Mouse (Mus musculus) neural tube, embryonic 12.5 days (tissue): ENCODE results near the gene Pdlim7. TPM values are rescaled to one million over a fixed set of nuclear protein-coding genes. Genes with fewer than 3 reads are reported as not detected.
A peak's percentile ranks its signal among the peaks of the same experiment; 100 is the strongest.

Experiments used
- ATAC-seq: fragments of 200-750 bp; cut with Nextera tagmentation; 2 replicates; pipeline ENCODE4 v1.8.0; 2017; ENCODE audit warnings: low read depth, mild to moderate bottlenecking, moderate TSS enrichment, moderate library complexity; ENCODE audit not compliant: low FRiP score
- H3K27ac ChIP-seq: fragments of 300-500 bp; sonication (generic); 2 replicates; pipeline ENCODE4 v1.5.1; 2016
- H3K27me3 ChIP-seq: fragments of 300-500 bp; sonication (generic); replicated peaks from 2 replicates; pipeline ENCODE4 v1.6.1; 2016; ENCODE audit warnings: mild to moderate bottlenecking
- H3K36me3 ChIP-seq: fragments of 300-500 bp; sonication (generic); 2 replicates; pipeline ENCODE4 v1.6.1; 2016; ENCODE audit warnings: mild to moderate bottlenecking
- H3K4me1 ChIP-seq: fragments of 300-500 bp; sonication (generic); 2 replicates; pipeline ENCODE4 v1.6.1; 2016
- H3K4me2 ChIP-seq: fragments of 300-500 bp; sonication (generic); replicated peaks from 2 replicates; pipeline ENCODE4 v1.6.1; 2016; ENCODE audit warnings: mild to moderate bottlenecking
- H3K4me3 ChIP-seq: fragments of 300-500 bp; sonication (generic); 2 replicates; pipeline ENCODE4 v1.5.1; 2016
- H3K9ac ChIP-seq: fragments of 300-500 bp; sonication (generic); 2 replicates; pipeline ENCODE4 v1.6.1; 2016; ENCODE audit warnings: mild to moderate bottlenecking
- H3K9me3 ChIP-seq: fragments of 300-500 bp; sonication (generic); 2 replicates; pipeline ENCODE4 v1.6.1; 2016; ENCODE audit warnings: mild to moderate bottlenecking
- WGBS: fragments of 180-500 bp; shearing (Covaris S2); methylation state at CpG from one replicate; pipeline ENCODE4 v1.1.7; 2016; 5-methylcytosine and 5-hydroxymethylcytosine counted together
- polyA plus RNA-seq: library from polyadenylated mRNA; unstranded; fragments of >200 nt; fragmentation: Nextera tagmentation; extraction: Ambion mirVana; gene quantifications from 2 replicates; pipeline ENCODE4 v1.2.1, GENCODE M21; 2016

The Pdlim7 gene
- polyA plus RNA-seq, 1 experiment from 2014 or later = 158 TPM

DNA sequence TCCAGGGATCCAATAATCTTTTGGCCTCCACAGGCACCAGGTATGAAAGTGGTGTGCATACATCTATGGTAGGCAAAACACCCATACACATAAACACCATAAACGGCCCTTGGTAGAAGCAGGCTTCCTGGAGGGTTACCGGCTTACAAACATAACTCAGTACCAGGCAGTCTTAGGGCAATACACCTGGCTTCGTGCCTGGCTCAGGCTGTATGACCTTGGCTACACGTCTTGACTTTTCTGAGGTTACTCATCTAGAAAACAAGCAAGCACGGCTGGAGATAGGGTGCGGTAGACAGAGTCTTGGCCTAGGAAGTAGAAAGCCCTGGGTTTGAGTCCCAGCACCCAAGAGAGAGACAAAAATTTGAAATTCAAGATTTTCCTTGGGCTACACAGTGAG, 16.8 kb downstream of the Pdlim7 start:
- WGBS = 88% methylated on average over 6 of the region's 6 CpGs
- H3K27ac ChIP-seq = no peak overlapping the region
- H3K4me3 ChIP-seq = no peak overlapping the region
- H3K4me1 ChIP-seq = peaks cover 23% of the 10 kb centered on the region
- no peak overlapping the region for H3K4me2 ChIP-seq
- no peak overlapping the region for H3K9ac ChIP-seq
- H3K27me3 ChIP-seq = no peaks in the 10 kb centered on the region
- H3K9me3 ChIP-seq = no peaks in the 10 kb centered on the region
- no peak for ATAC-seq
- peaks cover 23% of the 10 kb centered on the region; the same call in 1 of the 2 replicates for H3K36me3 ChIP-seq

DNA sequence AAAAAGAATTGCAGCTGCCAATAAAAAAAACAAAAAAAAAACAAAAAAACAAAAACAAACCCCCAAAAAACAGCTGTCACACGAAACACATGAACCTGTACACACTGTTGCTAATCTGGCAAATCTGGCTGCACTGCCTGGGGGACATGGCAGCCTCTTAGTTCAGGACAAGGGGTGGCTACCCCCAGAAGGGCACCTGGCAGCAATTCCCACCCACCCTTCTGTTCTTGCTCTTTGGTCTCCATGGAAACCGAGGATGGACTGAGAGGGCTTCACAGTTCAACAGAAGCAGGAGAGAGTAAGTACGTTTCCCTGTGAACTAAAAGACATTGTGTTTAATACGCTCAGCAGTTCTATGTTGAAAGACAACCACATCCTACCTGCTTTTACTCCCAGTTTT, 17.8 kb downstream of the Pdlim7 start:
- H3K36me3 ChIP-seq = peaks cover 15% of the 10 kb centered on the region; the same call in 1 of the 2 replicates
- no peak overlapping the region for H3K27ac ChIP-seq
- H3K9ac ChIP-seq = no peak overlapping the region
- no peaks in the 10 kb centered on the region for H3K9me3 ChIP-seq
- H3K4me1 ChIP-seq = peaks cover 23% of the 10 kb centered on the region
- H3K27me3 ChIP-seq = no peaks in the 10 kb centered on the region
- WGBS = 29% methylated on average over 4 of the region's 4 CpGs
- ATAC-seq = no peak
- H3K4me3 ChIP-seq = no peak overlapping the region
- no peak overlapping the region for H3K4me2 ChIP-seq

DNA sequence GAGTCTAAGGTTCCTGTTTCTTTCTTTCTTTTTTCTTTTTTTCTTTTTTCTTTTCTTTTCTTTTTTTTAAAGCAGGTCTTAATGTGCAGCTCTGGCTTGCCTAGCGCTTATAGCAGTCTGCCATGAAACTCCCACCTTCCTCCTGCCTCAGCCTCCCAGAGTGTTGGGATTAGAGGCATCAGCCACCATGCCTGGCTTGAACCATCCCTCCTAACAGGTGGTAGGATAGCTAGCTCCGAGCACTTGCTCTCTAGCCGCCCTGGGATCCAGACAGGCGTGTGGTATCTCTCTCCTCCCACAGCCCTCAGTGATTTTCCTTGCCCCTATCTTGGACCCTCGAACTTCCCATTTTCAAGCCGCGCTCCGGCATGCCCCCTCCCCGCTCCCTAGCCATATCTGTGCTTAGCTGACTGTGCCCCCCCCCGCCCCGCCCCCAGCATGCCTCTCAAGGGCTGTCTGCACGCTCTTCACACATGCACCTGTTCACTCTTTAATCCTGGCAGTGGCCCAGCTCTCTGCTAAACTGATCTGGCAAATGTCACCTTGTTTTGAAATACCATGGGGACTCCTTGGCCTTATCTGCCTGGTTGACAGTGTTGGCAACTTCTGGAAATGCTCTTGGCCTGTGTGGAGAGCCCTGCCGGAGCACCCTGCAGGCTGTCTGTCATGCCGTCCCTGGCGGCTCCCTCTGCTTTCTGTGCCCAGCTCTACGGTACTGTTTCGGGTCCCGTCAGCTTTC, 18.4 kb downstream of the Pdlim7 start:
- Histone ChIP-seq H3K27ac (no peak overlapping the region), H3K9ac (0 out of 2 replicates have a peak overlapping the region, but pooled peaks have one; percentile 17), H3K4me2 (no peak overlapping the region)

DNA sequence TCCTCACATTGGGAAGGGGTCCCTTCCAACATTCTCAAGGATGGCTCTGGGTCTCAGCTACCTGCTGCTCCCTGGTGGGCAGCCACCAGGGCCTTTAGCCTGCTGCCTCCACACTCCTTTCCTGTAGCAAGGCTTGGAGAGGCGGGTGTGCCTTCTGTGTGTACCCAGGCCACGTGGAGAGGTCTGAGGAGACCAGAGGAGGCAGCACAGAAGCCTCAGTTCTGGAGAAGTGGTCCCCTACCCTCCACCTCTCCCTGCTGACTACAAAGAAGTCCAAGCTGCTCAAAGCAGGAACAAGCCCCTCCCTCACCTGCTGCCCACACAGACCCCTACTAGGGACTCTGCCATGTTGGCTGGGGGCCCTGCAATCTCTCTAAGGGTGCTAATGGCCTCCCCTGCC, 19.2 kb downstream of the Pdlim7 start:
- Histone ChIP-seq H3K4me1 (peaks cover 23% of the 10 kb centered on the region), H3K4me2 (no peak overlapping the region), H3K27me3 (no peaks in the 10 kb centered on the region), H3K4me3 (no peak overlapping the region), H3K27ac (no peak overlapping the region), H3K9ac (no peak overlapping the region), H3K9me3 (no peaks in the 10 kb centered on the region), H3K36me3 (peaks cover 13% of the 10 kb centered on the region; the same call in 1 of the 2 replicates)
- 19% methylated on average over 2 of the region's 2 CpGs for WGBS
- no peak for ATAC-seq

More for the DNA sequence above, 18.4 kb downstream of the Pdlim7 start:
- H3K4me3 ChIP-seq = no peak overlapping the region
- H3K36me3 ChIP-seq = peaks cover 13% of the 10 kb centered on the region; the same call in 1 of the 2 replicates
- peaks cover 23% of the 10 kb centered on the region for H3K4me1 ChIP-seq
- ATAC-seq = no peak
- WGBS = 28% methylated on average over 18 of the region's 18 CpGs
- no peaks in the 10 kb centered on the region for H3K9me3 ChIP-seq
- H3K27me3 ChIP-seq = no peaks in the 10 kb centered on the region

DNA sequence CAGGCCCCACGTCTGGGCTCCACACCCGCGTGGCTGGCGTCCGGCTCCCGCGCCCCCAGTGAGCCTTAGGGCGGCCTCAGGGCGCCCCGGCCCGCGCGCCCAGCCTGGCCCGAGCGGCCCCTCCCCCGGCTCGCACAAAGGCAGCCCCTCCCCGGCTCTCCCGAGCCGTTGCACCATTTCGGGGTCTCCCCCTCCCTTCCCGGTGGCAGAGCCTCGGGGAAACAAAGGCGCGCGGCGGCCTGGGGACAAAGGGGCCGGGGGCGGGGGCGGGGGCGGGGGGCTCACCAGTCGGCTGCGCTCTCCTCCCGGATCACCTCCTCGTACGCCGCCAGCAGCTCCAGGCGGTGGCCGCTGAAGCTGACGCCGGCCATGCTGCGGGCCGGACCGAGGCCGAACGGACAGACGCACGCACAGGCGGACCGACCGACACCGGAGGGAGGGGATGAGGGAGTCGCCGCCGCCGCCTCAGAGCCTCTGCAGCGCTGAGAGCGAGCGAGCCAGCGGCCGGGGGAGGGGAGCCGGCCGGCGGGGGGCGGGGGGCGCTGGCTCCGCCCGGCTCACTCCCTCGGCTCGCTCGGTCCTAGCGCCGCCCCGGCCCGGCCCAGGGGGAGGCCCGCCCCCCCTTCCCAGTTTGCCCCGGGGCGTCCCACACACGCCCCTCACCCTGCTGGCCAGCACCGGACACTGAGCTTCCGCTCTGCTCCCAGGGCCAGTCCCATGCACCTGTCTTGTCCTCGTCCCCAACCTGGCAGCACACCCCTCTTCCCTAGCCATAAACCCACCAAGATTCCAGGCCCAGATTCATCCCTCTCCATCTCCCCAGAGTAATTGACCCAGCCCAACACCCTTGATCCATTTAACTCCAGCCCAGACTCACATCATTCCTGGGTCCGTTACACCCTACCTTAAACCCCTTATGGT, 25.6 kb downstream of the Pdlim7 start, which contains the start of gene Dbn1:
Gene Dbn1 (minus strand): TSS at position 534 of the 921 bp plus-strand sequence.
- Histone ChIP-seq H3K4me3 (peak within 1 kb of the TSS; percentile 96), H3K9ac (peak within 1 kb of the TSS; percentile 100), H3K36me3 (peaks cover 9% of the 10 kb centered on the region; the same call in 1 of the 2 replicates), H3K4me1 (peaks cover 49% of the 10 kb centered on the region), H3K9me3 (no peaks in the 10 kb centered on the region), H3K27me3 (no peaks in the 10 kb centered on the region), H3K27ac (peak within 1 kb of the TSS; percentile 96), H3K4me2 (peak within 1 kb of the TSS; percentile 91)
- ATAC-seq = peak; percentile 66
- WGBS = under 1% methylated on average over 59 of the region's 83 CpGs

DNA sequence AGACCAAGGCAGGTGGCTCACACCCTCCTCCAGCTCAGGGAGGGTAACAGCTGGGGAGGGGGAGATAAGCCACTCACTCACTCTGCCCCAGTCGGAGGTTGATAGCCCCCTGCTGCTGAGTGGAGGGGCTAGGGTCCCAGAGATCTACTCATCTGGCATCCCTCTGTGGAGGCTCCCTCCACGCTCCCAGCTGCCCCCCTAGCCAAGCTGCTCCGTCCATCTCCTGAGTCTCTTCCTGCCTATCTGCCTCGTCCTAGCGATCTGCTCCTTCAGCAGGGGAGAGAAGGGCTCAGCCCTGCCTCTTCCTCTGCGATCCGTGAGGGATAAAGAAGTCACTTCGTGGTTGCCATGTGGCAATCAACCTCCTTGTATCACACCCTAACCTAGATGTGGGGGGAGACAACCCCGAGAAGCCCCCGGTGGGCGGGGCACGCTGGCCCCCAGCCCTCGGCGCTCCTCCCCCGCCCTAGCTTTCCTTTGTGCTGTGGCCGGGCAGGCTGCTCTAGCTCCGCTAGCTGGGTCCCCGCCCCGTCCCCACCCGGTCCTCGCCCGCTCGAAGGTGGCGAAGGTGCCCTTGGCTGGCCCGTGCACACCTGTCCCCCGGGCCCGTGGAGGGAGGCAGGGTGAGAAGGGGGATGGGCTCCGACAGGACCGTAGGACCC, 26.4 kb downstream of the Pdlim7 start:
- peak overlapping the region; percentile 100 for H3K9ac ChIP-seq
- no peaks in the 10 kb centered on the region for H3K9me3 ChIP-seq
- peak overlapping the region; percentile 96 for H3K4me3 ChIP-seq
- H3K27me3 ChIP-seq = no peaks in the 10 kb centered on the region
- peaks cover 17% of the 10 kb centered on the region for H3K36me3 ChIP-seq
- peak overlapping the region; percentile 91 for H3K4me2 ChIP-seq
- 1% methylated on average over 28 of the region's 29 CpGs for WGBS
- peak; percentile 48 for ATAC-seq
- peaks cover 57% of the 10 kb centered on the region for H3K4me1 ChIP-seq
- peak overlapping the region; percentile 96 for H3K27ac ChIP-seq

DNA sequence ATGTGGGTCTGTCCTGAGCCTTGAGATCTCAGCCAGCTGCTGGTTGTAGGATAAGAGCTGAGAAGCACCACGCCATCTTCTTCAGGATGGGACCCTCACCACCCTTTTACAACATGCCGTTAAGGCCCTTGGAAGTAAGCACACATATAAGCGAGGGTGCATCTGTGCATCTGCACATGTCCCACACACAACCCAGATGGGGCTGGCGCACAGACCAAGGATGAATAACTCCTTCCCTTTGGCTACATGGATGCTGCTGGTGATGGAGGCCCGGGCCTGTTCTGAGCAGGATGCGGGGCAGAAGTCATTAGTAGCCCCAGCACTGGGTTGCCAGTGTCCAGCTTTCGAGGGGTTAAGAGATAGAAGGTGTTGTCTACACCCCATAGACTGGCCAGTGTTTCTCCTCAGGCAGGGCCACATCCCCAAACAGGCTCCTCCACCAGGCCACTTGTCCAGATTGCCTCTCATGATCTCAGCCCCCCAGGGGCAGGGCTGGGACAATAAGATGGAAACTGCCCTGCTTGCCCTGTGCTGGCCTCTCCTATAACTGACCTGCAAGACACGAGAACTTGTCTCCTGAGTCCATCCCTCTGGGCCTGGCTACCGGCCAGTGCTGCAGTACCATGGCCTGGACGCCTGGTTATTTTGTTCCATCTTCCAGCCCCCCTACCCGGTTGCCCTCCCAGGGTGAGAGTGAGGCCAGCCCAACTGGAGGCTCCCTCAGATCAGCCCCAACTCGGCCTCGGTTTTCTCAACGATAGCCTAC, 27.3 kb downstream of the Pdlim7 start:
- Histone ChIP-seq H3K27me3 (no peaks in the 10 kb centered on the region), H3K4me3 (peak overlapping the region; percentile 96), H3K36me3 (peaks cover 25% of the 10 kb centered on the region), H3K9ac (peak overlapping the region; percentile 100), H3K9me3 (no peaks in the 10 kb centered on the region), H3K4me1 (peaks cover 58% of the 10 kb centered on the region), H3K4me2 (peak overlapping the region; percentile 91), H3K27ac (peak overlapping the region; percentile 50; the same call in 1 of the 2 replicates)
- no peak for ATAC-seq
- WGBS = 25% methylated on average over 14 of the region's 14 CpGs

DNA sequence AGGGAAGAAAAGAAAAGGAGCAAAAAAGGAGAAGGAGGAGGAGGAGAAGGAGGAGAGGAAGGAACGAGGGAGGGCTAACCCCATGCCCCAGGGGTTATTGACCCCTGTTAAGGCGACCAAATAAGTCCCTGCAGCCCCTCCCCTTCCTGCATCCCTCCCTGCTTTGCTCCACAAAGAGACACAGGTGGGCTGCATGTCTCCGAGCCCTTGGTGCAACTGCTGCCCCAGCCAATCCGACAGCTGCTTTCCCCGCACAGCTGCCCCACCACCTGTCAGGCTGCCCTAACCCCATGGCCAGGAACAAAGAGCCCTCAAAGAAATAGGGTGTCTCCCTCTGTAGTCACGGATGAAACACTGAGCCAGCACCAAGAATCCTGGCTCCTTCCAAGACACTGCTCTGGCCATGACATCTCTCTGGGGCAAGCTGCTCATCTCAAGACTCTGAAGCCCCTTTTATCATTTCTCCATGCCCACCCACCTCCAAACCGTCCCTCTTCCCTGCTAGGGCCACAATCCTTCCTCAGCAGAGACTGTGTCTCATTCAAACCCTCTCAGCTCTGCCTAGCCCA, 28.9 kb downstream of the Pdlim7 start:
- Histone ChIP-seq H3K27ac (peak overlapping the region; percentile 8; the same call in 1 of the 2 replicates), H3K27me3 (no peaks in the 10 kb centered on the region), H3K4me3 (peak overlapping the region; percentile 96), H3K9ac (peak overlapping the region; percentile 100), H3K4me1 (peaks cover 58% of the 10 kb centered on the region), H3K4me2 (peak overlapping the region; percentile 91), H3K36me3 (peaks cover 41% of the 10 kb centered on the region), H3K9me3 (no peaks in the 10 kb centered on the region)
- WGBS = 15% methylated on average over 7 of the region's 7 CpGs
- no peak for ATAC-seq

DNA sequence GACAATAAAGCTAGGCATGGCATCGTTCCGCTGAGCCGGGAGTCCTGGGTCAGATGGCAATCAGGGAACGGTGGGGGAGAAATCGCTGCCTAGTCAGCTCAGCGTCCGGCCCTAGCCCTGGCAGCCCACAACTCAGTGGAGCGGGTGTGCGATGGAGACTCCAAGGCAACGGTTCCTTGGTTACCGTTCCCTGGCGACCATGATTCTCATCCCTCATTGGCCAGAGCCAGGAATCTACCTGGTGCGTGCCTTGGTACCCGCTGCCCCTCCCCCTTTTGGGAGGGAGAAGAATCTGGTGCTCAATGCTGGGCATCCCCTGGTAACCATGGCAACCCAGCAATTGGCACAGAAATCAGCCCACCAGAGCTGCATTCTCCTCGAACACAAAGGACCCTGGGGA, 29.9 kb downstream of the Pdlim7 start:
- peak overlapping the region; percentile 100; the same call in 1 of the 2 replicates for H3K9ac ChIP-seq
- WGBS = 20% methylated on average over 15 of the region's 15 CpGs

DNA sequence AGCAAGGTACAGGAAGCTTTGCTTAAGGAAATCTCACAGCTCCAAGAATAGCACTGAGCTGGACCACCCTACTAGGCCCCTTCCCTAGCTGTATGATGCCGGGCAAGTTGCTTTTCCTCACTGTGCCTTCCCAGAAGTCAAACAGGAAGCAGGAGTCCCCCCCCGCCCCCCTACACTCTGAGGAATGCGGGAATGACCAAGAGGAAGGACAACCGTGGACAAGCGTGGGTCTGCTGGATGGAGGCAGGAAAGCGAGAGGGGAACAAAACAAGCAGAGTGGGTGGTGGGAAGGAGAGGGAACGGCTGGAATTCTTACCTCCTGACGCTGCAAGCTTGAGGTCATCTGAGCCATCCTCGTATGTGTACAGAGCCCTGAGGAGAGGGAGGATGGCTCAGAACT, 30.4 kb downstream of the Pdlim7 start:
- ATAC-seq = no peak
- Histone ChIP-seq H3K36me3 (peaks cover 54% of the 10 kb centered on the region), H3K4me3 (peak overlapping the region; percentile 96), H3K27ac (no peak overlapping the region; the same call in 1 of the 2 replicates), H3K9ac (peak overlapping the region; percentile 42; the same call in 1 of the 2 replicates), H3K9me3 (no peaks in the 10 kb centered on the region), H3K4me2 (peak overlapping the region; percentile 91), H3K27me3 (no peaks in the 10 kb centered on the region), H3K4me1 (peaks cover 50% of the 10 kb centered on the region)
- WGBS = 46% methylated on average over 9 of the region's 9 CpGs

More for the DNA sequence above, 29.9 kb downstream of the Pdlim7 start:
- ATAC-seq = peak; percentile 70
- peak overlapping the region; percentile 96 for H3K4me3 ChIP-seq
- H3K36me3 ChIP-seq = peaks cover 51% of the 10 kb centered on the region
- H3K27ac ChIP-seq = no peak overlapping the region
- peak overlapping the region; percentile 91 for H3K4me2 ChIP-seq
- H3K9me3 ChIP-seq = no peaks in the 10 kb centered on the region
- H3K4me1 ChIP-seq = peaks cover 54% of the 10 kb centered on the region
- H3K27me3 ChIP-seq = no peaks in the 10 kb centered on the region

DNA sequence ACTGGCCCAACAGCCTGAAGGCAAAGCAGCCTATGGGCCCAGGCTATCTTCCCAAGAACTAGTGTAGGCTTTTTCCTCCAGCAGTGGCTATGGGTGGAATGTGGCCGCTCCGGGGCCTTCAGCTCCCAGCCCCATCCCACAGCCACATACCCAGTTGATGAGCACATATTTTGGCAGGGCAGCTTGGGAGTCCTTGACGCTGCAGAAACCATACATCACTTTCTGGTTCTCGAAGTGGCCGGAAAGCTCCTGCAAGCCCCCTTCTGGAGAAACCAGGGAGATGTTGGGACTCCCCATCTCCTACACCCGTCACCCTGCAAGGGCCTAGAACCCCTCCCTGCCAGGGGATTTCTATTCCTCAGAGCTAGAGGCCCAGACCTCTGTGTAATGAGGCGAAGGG, 30.9 kb downstream of the Pdlim7 start:
- H3K9ac ChIP-seq = no peak overlapping the region
- no peak overlapping the region; the same call in 1 of the 2 replicates for H3K4me3 ChIP-seq
- WGBS = 84% methylated on average over 7 of the region's 7 CpGs
- no peak overlapping the region for H3K27ac ChIP-seq
- H3K4me2 ChIP-seq = peak overlapping the region; percentile 91
- peaks cover 60% of the 10 kb centered on the region for H3K36me3 ChIP-seq
- H3K9me3 ChIP-seq = no peaks in the 10 kb centered on the region
- no peak for ATAC-seq
- peaks cover 49% of the 10 kb centered on the region for H3K4me1 ChIP-seq
- H3K27me3 ChIP-seq = no peaks in the 10 kb centered on the region
